Mouse (Mus musculus) MEL (cell line): ENCODE data around the gene Foxn2. TPM values are rescaled to one million over a fixed set of nuclear protein-coding genes. Genes with fewer than 3 reads are reported as not detected.

Experiments used
- DNase-seq: peaks from one replicate; pipeline ENCODE4 v3.0.0; 2011; ENCODE audit warnings: low read depth, low spot score
- H3K27ac ChIP-seq: 2 replicates; pipeline ENCODE4 v1.5.1; 2012; ENCODE audit warnings: low read depth, mild to moderate bottlenecking, control low read depth, low read length, moderate library complexity; ENCODE audit not compliant: control insufficient read depth
- H3K27me3 ChIP-seq, 2 experiments: fragments of 150-350 bp in 1 of 2; sonication (generic) in 1 of 2; 2 replicates each; pipeline ENCODE4 v1.6.1; 2012; ENCODE audit warnings: low read length in 2 of 2, mild to moderate bottlenecking in 2 of 2, improper control_type of control experiment in 1 of 2, moderate library complexity in 1 of 2; ENCODE audit not compliant: insufficient read depth in 2 of 2, control insufficient read depth in 1 of 2
- H3K36me3 ChIP-seq, 2 experiments: 2 replicates each; pipeline ENCODE4 v1.6.1; 2012 to 2014; ENCODE audit warnings: low read length in 2 of 2, improper control_type of control experiment in 1 of 2, inconsistent platforms in 1 of 2, mild to moderate bottlenecking in 1 of 2; ENCODE audit not compliant: insufficient read depth in 2 of 2, control insufficient read depth in 1 of 2
- H3K4me1 ChIP-seq, 2 experiments: fragments of 150-350 bp in 1 of 2; sonication (generic) in 1 of 2; 2 replicates each; pipeline ENCODE4 v1.6.1; 2012; ENCODE audit warnings: low read length in 2 of 2, improper control_type of control experiment in 1 of 2, mild to moderate bottlenecking in 1 of 2; ENCODE audit not compliant: insufficient read depth in 2 of 2, control insufficient read depth in 1 of 2
- H3K4me3 ChIP-seq, 2 experiments: fragments of 150-350 bp in 1 of 2; sonication (generic) in 1 of 2; 2 replicates each; pipeline ENCODE4 v1.5.1; 2012; ENCODE audit warnings: low read depth in 2 of 2, low read length in 2 of 2, mild to moderate bottlenecking in 2 of 2, moderate library complexity in 2 of 2, control low read depth in 1 of 2, improper control_type of control experiment in 1 of 2; ENCODE audit not compliant: control insufficient read depth in 1 of 2, insufficient read depth in 1 of 2
- H3K79me2 ChIP-seq: 2 replicates; pipeline ENCODE4 v1.6.1; 2012; ENCODE audit warnings: mild to moderate bottlenecking, low read length, moderate library complexity; ENCODE audit not compliant: control insufficient read depth, poor library complexity, insufficient read depth
- H3K9ac ChIP-seq: 2 replicates; pipeline ENCODE4 v1.6.1; 2012; ENCODE audit warnings: low read depth, mild to moderate bottlenecking, control low read depth, low read length, moderate library complexity; ENCODE audit not compliant: control insufficient read depth, poor library complexity, severe bottlenecking
- H3K9me3 ChIP-seq: fragments of 150-350 bp; sonication (generic); replicated peaks from 2 replicates; pipeline ENCODE4 v1.6.1; 2012; ENCODE audit warnings: mild to moderate bottlenecking, low read length, improper control_type of control experiment, moderate library complexity; ENCODE audit not compliant: insufficient read depth
- BHLHE40 ChIP-seq: IDR thresholded peaks from 2 replicates; pipeline ENCODE4 v1.6.1; 2012; ENCODE audit warnings: low read depth, mild to moderate bottlenecking, inconsistent platforms, low read length, improper control_type of control experiment, borderline replicate concordance
- CTCF ChIP-seq, 3 experiments: IDR thresholded peaks in 2 of 3; conservative IDR thresholded peaks in 1 of 3; 2 replicates each; pipeline ENCODE4 v1.5.1; 2011 to 2012; ENCODE audit warnings: low read length in 3 of 3, low read depth in 2 of 3, mild to moderate bottlenecking in 2 of 3, improper control_type of control experiment in 1 of 3, inconsistent platforms in 1 of 3, mixed read lengths in 1 of 3, moderate library complexity in 1 of 3; ENCODE audit not compliant: control insufficient read depth in 1 of 3, insufficient read depth in 1 of 3, poor library complexity in 1 of 3, severe bottlenecking in 1 of 3
- ELF1 ChIP-seq: IDR thresholded peaks from 2 replicates; pipeline ENCODE4 v1.6.1; 2014; ENCODE audit warnings: low read depth, mild to moderate bottlenecking, inconsistent platforms, low read length, improper control_type of control experiment, moderate library complexity
- ETS1 ChIP-seq: IDR thresholded peaks from 2 replicates; pipeline ENCODE4 v1.6.1; 2012; ENCODE audit warnings: low read depth, mild to moderate bottlenecking, inconsistent platforms, low read length, improper control_type of control experiment, moderate library complexity
- GATA1 ChIP-seq: IDR thresholded peaks from 2 replicates; pipeline ENCODE4 v1.6.1; 2011; ENCODE audit warnings: low read depth, low read length, improper control_type of control experiment
- HCFC1 ChIP-seq: IDR thresholded peaks from 2 replicates; pipeline ENCODE4 v1.6.1; 2012; ENCODE audit warnings: low read depth, mild to moderate bottlenecking, inconsistent platforms, low read length, improper control_type of control experiment, moderate library complexity
- JUND ChIP-seq: IDR thresholded peaks from 2 replicates; pipeline ENCODE4 v1.6.1; 2011; ENCODE audit warnings: low read depth, mild to moderate bottlenecking, improper control_type of control experiment, low read length
- KAT2A ChIP-seq: conservative IDR thresholded peaks from 2 replicates; pipeline ENCODE4 v1.6.1; 2012; ENCODE audit warnings: low read depth, low read length, improper control_type of control experiment, inconsistent platforms
- MAX ChIP-seq: IDR thresholded peaks from 2 replicates; pipeline ENCODE4 v1.6.1; 2011; ENCODE audit warnings: low read length, improper control_type of control experiment
- MAZ ChIP-seq: IDR thresholded peaks from 2 replicates; pipeline ENCODE4 v1.6.1; 2012; ENCODE audit warnings: low read depth, mild to moderate bottlenecking, inconsistent platforms, low read length, improper control_type of control experiment
- MXI1 ChIP-seq: IDR thresholded peaks from 2 replicates; pipeline ENCODE4 v1.6.1; 2011; ENCODE audit warnings: mild to moderate bottlenecking, low read depth, low read length, improper control_type of control experiment
- NRF1 ChIP-seq: IDR thresholded peaks from 2 replicates; pipeline ENCODE4 v1.6.1; 2014; ENCODE audit warnings: low read depth, mild to moderate bottlenecking, inconsistent platforms, low read length, improper control_type of control experiment, moderate library complexity; ENCODE audit not compliant: poor library complexity, insufficient read depth, severe bottlenecking
- POLR2A ChIP-seq, 2 experiments: IDR thresholded peaks; 2 replicates each; pipeline ENCODE4 v1.6.1; 2011 to 2012; ENCODE audit warnings: low read length in 2 of 2, mild to moderate bottlenecking in 2 of 2, control low read depth in 1 of 2, improper control_type of control experiment in 1 of 2, low read depth in 1 of 2, moderate library complexity in 1 of 2; ENCODE audit not compliant: control insufficient read depth in 1 of 2, insufficient read depth in 1 of 2, poor library complexity in 1 of 2
- POLR2AphosphoS2 ChIP-seq: IDR thresholded peaks from 2 replicates; pipeline ENCODE4 v1.6.1; 2011; ENCODE audit warnings: low read length, improper control_type of control experiment
- RAD21 ChIP-seq: IDR thresholded peaks from 2 replicates; pipeline ENCODE4 v1.6.1; 2011; ENCODE audit warnings: mild to moderate bottlenecking, low read depth, low read length, improper control_type of control experiment
- RCOR1 ChIP-seq: IDR thresholded peaks from 2 replicates; pipeline ENCODE4 v1.6.1; 2012; ENCODE audit warnings: low read depth, mild to moderate bottlenecking, inconsistent platforms, low read length, improper control_type of control experiment
- SIN3A ChIP-seq: IDR thresholded peaks from 2 replicates; pipeline ENCODE4 v1.6.1; 2012; ENCODE audit warnings: low read length, improper control_type of control experiment, inconsistent platforms
- SMC3 ChIP-seq: IDR thresholded peaks from 2 replicates; pipeline ENCODE4 v1.6.1; 2011; ENCODE audit warnings: low read depth, low read length, improper control_type of control experiment
- TAL1 ChIP-seq: IDR thresholded peaks from 2 replicates; pipeline ENCODE4 v1.6.1; 2012; ENCODE audit warnings: mild to moderate bottlenecking, inconsistent platforms, low read length, moderate library complexity, mixed read lengths
- UBTF ChIP-seq: IDR thresholded peaks from 2 replicates; pipeline ENCODE4 v1.6.1; 2012; ENCODE audit warnings: low read depth, mild to moderate bottlenecking, inconsistent platforms, low read length, improper control_type of control experiment, moderate library complexity, borderline replicate concordance; ENCODE audit not compliant: insufficient read depth
- USF1 ChIP-seq: IDR thresholded peaks from 2 replicates; pipeline ENCODE4 v1.6.1; 2014; ENCODE audit warnings: low read depth, mild to moderate bottlenecking, inconsistent platforms, low read length, improper control_type of control experiment, moderate library complexity
- USF2 ChIP-seq, 2 experiments: IDR thresholded peaks; 2 replicates each; pipeline ENCODE4 v1.6.1; 2011 to 2012; ENCODE audit warnings: improper control_type of control experiment in 2 of 2, low read length in 2 of 2, borderline replicate concordance in 1 of 2, inconsistent platforms in 1 of 2, low read depth in 1 of 2, mild to moderate bottlenecking in 1 of 2; ENCODE audit not compliant: insufficient read depth in 1 of 2
- ZC3H11A ChIP-seq: IDR thresholded peaks from 2 replicates; pipeline ENCODE4 v1.6.1; 2012; ENCODE audit warnings: low read depth, mild to moderate bottlenecking, inconsistent platforms, low read length, improper control_type of control experiment
- polyA plus RNA-seq, 2 experiments: library from polyadenylated mRNA; stranded (reverse) in 1 of 2; unstranded in 1 of 2; fragments of >175 nt in 1 of 2; fragments of >200 nt in 1 of 2; gene quantifications; 2 replicates each; pipeline versions ENCODE4 v1.2.1 to v1.2.4; 2012; ENCODE audit warnings: low replicate concordance in 2 of 2, low read depth in 1 of 2; ENCODE audit not compliant: insufficient read length in 2 of 2, insufficient read depth in 1 of 2, missing spikeins in 1 of 2
- total RNA-seq: library from RNA; depleted of rRNA; stranded (reverse); fragments of 300-350 nt; gene quantifications from 2 replicates; pipeline ENCODE4 v1.2.3, GENCODE M21; 2012

The Foxn2 gene
- total and polyA plus RNA-seq, 3 experiments: 20.0 to 133 (median 21.7) TPM

- 0 out of 4 replicates have a peak, but pooled peaks of 1 of the 2 experiments have one; percentile 30 for TF ChIP-seq POLR2A (IDR thresholded peaks at IDR 0.05; ENCODE audit: control insufficient read depth in 1 of 2, insufficient read depth in 1 of 2, low read depth in 1 of 2, low read length in 2 of 2, poor library complexity in 1 of 2)
These were observed 8.5 kb upstream of the Foxn2 start (continued) for GRCm38 (mm10) chr17:88431987-88432386.

- Histone ChIP-seq H3K79me2 (no peaks in the 10 kb centered on the region; the same call in 1 of the 2 replicates), H3K36me3 (peaks cover 0 to 37% of the 10 kb centered on the region in 2 experiments; a peak in 2 of 4 replicates), H3K27me3 (no peaks in the 10 kb centered on the region), H3K4me3 (peak overlapping the region; percentile 44 to 61), H3K9ac (peak overlapping the region; percentile 53), H3K27ac (peak overlapping the region; percentile 17; the same call in 1 of the 2 replicates), H3K9me3 (no peaks in the 10 kb centered on the region), H3K4me1 (peaks cover 10 to 37% of the 10 kb centered on the region in 2 experiments)
- no peak for TF ChIP-seq MAZ
- TF ChIP-seq ETS1: no peak
- no peak for TF ChIP-seq KAT2A
- TF ChIP-seq RAD21: no peak
- no peak for TF ChIP-seq USF2 (IDR thresholded peaks at IDR 0.05; ENCODE audit: borderline replicate concordance in 1 of 2, insufficient read depth in 1 of 2, low read depth in 1 of 2, low read length in 2 of 2)
- TF ChIP-seq ELF1: no peak
- TF ChIP-seq HCFC1: no peak
- TF ChIP-seq UBTF: no peak
- TF ChIP-seq TAL1: no peak
- no peak for TF ChIP-seq POLR2AphosphoS2
- TF ChIP-seq CTCF (IDR thresholded peaks at IDR 0.05 in 2 of 3, conservative IDR thresholded peaks at IDR 0.05 in 1 of 3; ENCODE audit: control insufficient read depth in 1 of 3, insufficient read depth in 1 of 3, low read depth in 2 of 3, low read length in 3 of 3, poor library complexity in 1 of 3, severe bottlenecking in 1 of 3): no peak
- TF ChIP-seq BHLHE40: no peak
- TF ChIP-seq JUND: no peak
- no peak for TF ChIP-seq MAX
- no peak for TF ChIP-seq NRF1
- TF ChIP-seq USF1: no peak
- DNase-seq: peak; percentile 62
These were observed 5.2 kb upstream of the Foxn2 start for GRCm38 (mm10) chr17:88435322-88435721.

- H3K9me3 ChIP-seq: no peaks in the 10 kb centered on the region
- peak overlapping the region; percentile 49 for H3K27ac ChIP-seq
- peaks cover 0 to 29% of the 10 kb centered on the region in 2 experiments; a peak in 2 of 4 replicates for H3K36me3 ChIP-seq
- TF ChIP-seq MXI1 (peak; percentile 8; the same call in 1 of the 2 replicates), GATA1 (peak; percentile 68), SMC3 (no peak), SIN3A (peak; percentile 41; the same call in 1 of the 2 replicates), CTCF (IDR thresholded peaks at IDR 0.05 in 2 of 3, conservative IDR thresholded peaks at IDR 0.05 in 1 of 3; ENCODE audit: control insufficient read depth in 1 of 3, insufficient read depth in 1 of 3, low read depth in 2 of 3, low read length in 3 of 3, poor library complexity in 1 of 3, severe bottlenecking in 1 of 3) (peak in 2 of 3 experiments; percentile 5 to 22; a peak in 2 of 6 replicates), ETS1 (0 out of 2 replicates have a peak, but pooled peaks have one; percentile 20), BHLHE40 (no peak), ZC3H11A (no peak), POLR2A (IDR thresholded peaks at IDR 0.05; ENCODE audit: control insufficient read depth in 1 of 2, insufficient read depth in 1 of 2, low read depth in 1 of 2, low read length in 2 of 2, poor library complexity in 1 of 2) (no peak), RAD21 (no peak), RCOR1 (peak; percentile 54; the same call in 1 of the 2 replicates), ELF1 (no peak)
- peak overlapping the region; percentile 7 to 38; a peak in 3 of 4 replicates for H3K4me3 ChIP-seq
- H3K27me3 ChIP-seq: no peaks in the 10 kb centered on the region
- DNase-seq: peak; percentile 72
- peaks cover 10 to 32% of the 10 kb centered on the region in 2 experiments for H3K4me1 ChIP-seq
- no peak overlapping the region for H3K9ac ChIP-seq
- peaks cover 7% of the 10 kb centered on the region for H3K79me2 ChIP-seq
These were observed 4.2 kb upstream of the Foxn2 start for GRCm38 (mm10) chr17:88436284-88436683.
